Mouse (Mus musculus): ENCODE results near the gene Vmn2r7. TPM values are rescaled to one million over a fixed set of nuclear protein-coding genes. Genes with fewer than 3 reads are reported as not detected.
"Not testable (repeated sequence)": the region's sequence is repeated elsewhere in the genome, so short reads cannot be mapped to it uniquely, and the experiment has no call there.

Gene Vmn2r7
- polyA plus RNA-seq, 1 experiment from 2014 or later: 0.07 TPM

DNA sequence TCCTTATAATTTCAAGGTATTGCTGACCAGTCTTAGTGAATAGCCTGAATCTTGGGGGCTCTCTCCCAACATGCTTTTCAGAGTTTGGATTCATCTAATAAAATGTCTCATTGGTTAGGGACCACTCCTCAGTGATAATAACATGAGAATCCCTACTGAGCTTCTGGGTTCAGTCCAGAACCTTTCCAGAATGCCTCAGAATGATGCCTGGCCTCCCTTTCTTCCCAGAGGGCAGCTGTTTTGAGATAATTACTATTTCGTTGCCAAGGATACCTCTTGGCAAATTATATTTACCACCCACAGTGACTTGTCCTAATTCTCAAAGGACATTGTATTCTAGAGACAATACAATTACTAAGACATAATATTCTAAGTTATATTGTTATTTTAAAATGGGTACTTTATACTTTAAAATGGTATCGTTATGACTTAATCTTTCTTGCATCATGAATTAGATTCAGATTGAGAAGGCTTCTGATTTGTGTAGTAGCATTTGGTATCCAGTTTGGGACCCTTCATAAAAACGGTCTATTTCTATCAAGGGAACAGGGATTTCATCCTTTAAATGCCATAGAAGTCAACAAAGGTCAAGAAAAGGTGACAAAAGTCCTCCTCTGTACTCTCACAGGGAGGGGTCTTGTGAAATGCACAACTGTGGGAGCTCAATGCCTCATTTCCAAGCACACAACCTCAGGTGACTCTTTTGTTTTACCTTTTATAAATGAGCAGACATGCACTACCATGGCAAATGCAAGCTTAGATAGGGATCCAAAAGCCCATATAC, 117.2 kb downstream of the Vmn2r7 start:
- H3K4me3 ChIP-seq; H3K36me3 ChIP-seq (replicated peaks); DNase-seq (ENCODE audit: low spot score); H3K9me3 ChIP-seq; H3K27ac ChIP-seq (replicated peaks); H3K4me1 ChIP-seq; H3K27me3 ChIP-seq (replicated peaks; ENCODE audit: low read depth, poor library complexity, severe bottlenecking): not testable (repeated sequence)
- 81% methylated on average over 3 of the region's 3 CpGs for whole genome bisulfite sequencing

DNA sequence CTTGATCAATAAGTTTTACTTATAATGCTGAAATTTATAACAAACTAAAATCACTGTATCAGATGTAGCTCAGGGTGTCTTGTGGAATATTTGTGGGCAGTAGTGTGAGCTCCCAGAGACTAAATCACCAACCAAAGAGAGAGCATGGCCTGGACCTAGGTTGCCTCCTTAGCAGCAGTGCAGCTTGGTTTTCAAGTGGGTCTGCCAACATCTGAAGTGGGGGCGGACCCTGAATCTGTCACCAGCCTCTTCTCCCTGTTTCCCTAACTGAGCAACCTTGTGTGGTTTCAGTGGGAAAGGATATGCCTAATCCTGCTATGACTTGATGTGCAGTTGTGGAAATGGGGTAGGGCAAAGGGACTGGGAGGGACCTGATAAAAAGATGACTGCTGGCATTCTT, 118.8 kb downstream of the Vmn2r7 start:
- not testable (repeated sequence) for DNase-seq (ENCODE audit: low spot score); H3K4me1 ChIP-seq; H3K27ac ChIP-seq (replicated peaks); H3K4me3 ChIP-seq; H3K36me3 ChIP-seq (replicated peaks); H3K9me3 ChIP-seq; H3K27me3 ChIP-seq (replicated peaks; ENCODE audit: low read depth, poor library complexity, severe bottlenecking)
- 82% methylated on average over 1 of the region's 1 CpGs for WGBS

DNA sequence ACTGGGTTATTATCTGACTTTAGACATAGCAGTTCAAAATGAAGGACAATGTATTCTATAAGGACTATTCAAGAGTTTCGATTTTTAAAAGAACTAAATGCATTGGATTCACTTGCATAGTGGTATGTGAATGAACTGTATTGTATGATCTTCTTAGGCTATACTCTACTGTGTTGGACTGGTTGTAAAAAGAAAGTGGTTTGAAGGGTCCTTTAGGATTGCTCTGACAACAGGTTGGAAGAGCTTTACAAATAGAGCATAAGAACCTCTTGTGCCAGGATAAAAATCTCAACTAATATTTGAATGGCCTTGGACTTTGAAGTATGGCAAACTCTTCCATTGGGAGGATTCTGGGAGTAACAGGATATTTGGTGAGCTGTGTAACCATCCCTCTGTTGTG, 168.5 kb downstream of the Vmn2r7 start:
- not testable (repeated sequence) for DNase-seq (ENCODE audit: low spot score); H3K36me3 ChIP-seq (replicated peaks); H3K4me3 ChIP-seq; H3K4me1 ChIP-seq; H3K9me3 ChIP-seq; H3K27ac ChIP-seq (replicated peaks); H3K27me3 ChIP-seq (replicated peaks; ENCODE audit: low read depth, poor library complexity, severe bottlenecking)
- WGBS: 84% methylated on average over 1 of the region's 1 CpGs
